Mouse (Mus musculus): Measurements from ENCODE around the gene Vmn1r225.

GRCm38 (mm10) chr17:20481231-20481630, 16.7 kb upstream of the Vmn1r225 start, which contains the start of gene Vmn2r108:
- TF ChIP-seq CTCF (conservative IDR thresholded peaks at IDR 0.05 in 1 of 2, IDR thresholded peaks at IDR 0.05 in 1 of 2; ENCODE audit: low read depth in 2 of 2, low read length in 2 of 2) (no peak), POLR2A (IDR thresholded peaks at IDR 0.05; ENCODE audit: low read depth, low read length) (no peak), ZMIZ1 (IDR thresholded peaks at IDR 0.05; ENCODE audit: low read depth, low read length) (no peak), ETS1 (conservative IDR thresholded peaks at IDR 0.05; ENCODE audit: low read depth, low read length) (no peak)

Data from CH12.LX (cell line).